Mouse (Mus musculus) thymus, adult 2 months (tissue): ENCODE results near the gene Irs4. TPM values are rescaled to one million over a fixed set of nuclear protein-coding genes. Genes with fewer than 3 reads are reported as not detected.

Experiments
- DNase-seq: peaks from one replicate; pipeline ENCODE4 v3.0.0; 2021
- H3K27ac ChIP-seq: fragments of 200-500 bp; 2 replicates; pipeline ENCODE4 v1.5.1; 2012; ENCODE audit warnings: low read length, control low read depth; ENCODE audit not compliant: control insufficient read depth, insufficient read depth
- H3K27me3 ChIP-seq: fragments of 200-500 bp; 2 replicates; pipeline ENCODE4 v1.6.1; 2012; ENCODE audit warnings: mild to moderate bottlenecking, low read length, moderate library complexity, mixed read lengths; ENCODE audit not compliant: control insufficient read depth, insufficient read depth
- H3K36me3 ChIP-seq: fragments of 200-500 bp; 2 replicates; pipeline ENCODE4 v1.6.1; 2012; ENCODE audit warnings: mild to moderate bottlenecking, low read length, moderate library complexity; ENCODE audit not compliant: control insufficient read depth, insufficient read depth
- H3K4me1 ChIP-seq: fragments of 200-500 bp; replicated peaks from 2 replicates; pipeline ENCODE4 v1.6.1; 2012; ENCODE audit warnings: low read length; ENCODE audit not compliant: control insufficient read depth, insufficient read depth
- H3K4me3 ChIP-seq: fragments of 200-500 bp; 2 replicates; pipeline ENCODE4 v1.5.1; 2012; ENCODE audit warnings: mild to moderate bottlenecking, low read length, control low read depth, moderate library complexity; ENCODE audit not compliant: control insufficient read depth, insufficient read depth
- CTCF ChIP-seq: fragments of 200-500 bp; IDR thresholded peaks from 2 replicates; pipeline ENCODE4 v1.5.1; 2012; ENCODE audit warnings: mild to moderate bottlenecking, control low read depth, low read length, moderate library complexity, borderline replicate concordance; ENCODE audit not compliant: control insufficient read depth, poor library complexity, insufficient read depth; ENCODE audit errors: extremely low read depth
- POLR2A ChIP-seq: fragments of 200-500 bp; IDR thresholded peaks from 2 replicates; pipeline ENCODE4 v1.6.1; 2012; ENCODE audit warnings: mild to moderate bottlenecking, low read length, control low read depth, moderate library complexity; ENCODE audit not compliant: control insufficient read depth, poor library complexity, insufficient read depth; ENCODE audit errors: extremely low read depth
- WGBS: fragments of 180-500 bp; shearing (Covaris S2); methylation state at CpG from one replicate; pipeline ENCODE4 v1.1.7; 2018; 5-methylcytosine and 5-hydroxymethylcytosine counted together
- polyA plus RNA-seq: library from polyadenylated mRNA; depleted of rRNA; stranded (reverse); fragments of >200 nt; gene quantifications from 2 replicates; pipeline ENCODE4 v1.2.3, GENCODE M21; 2012; rRNA removed

Gene Irs4
- polyA plus RNA-seq, result not detected in 2 replicates

DNA sequence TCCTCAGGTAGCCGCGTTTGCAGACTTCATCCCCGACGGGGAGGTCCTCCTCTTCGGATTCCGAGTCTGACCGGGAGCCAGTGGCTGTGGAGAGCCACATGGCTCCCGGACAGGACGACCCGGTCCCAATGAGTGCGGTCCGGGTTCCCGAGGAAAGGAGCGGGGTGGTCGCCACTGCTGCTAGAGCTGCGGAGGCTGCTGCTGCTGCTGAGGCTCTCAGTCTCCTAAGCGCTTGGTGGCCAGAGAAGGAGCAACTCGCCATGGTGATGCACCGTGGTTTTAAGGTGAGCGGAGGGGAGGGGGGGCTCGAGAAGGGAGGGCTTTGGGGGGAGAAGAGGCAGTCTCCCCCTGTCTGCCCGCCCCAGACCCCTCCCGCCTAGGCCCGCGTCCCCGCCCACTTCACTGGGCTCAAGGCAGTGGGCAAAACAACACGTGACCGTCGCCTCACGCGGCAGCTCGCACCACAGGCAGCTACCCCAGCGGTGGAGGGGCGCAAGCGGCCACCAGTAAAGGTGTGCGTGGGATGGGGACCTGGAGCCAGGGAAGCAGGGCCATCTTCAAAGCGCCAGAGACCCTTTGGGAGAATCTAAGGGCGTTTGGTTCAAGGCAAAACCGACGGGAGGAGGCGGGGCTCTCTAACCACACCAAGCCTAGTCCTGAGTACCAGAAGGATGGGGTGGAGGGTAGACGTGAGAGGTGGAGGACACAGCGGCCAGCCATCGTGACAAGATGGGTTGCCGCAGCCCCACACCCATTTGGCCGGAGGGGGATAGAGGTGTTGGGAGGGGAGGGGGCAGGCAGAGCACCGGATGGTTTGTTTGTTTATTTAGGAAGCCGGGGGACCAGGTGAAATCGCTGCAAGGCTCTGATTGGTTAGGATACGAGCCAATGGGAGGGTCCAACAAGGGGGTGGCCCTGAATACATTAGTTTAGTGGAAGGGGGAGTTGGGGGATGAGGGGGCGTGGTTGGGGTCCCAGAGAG is at the start of gene Irs4:
Irs4 (minus strand) TSS at position 327 of the 982 bp plus-strand sequence.
- DNase-seq, result no peak
- H3K4me1 ChIP-seq, result no peaks in the 10 kb centered on the region
- no peak within 1 kb of the TSS for H3K4me3 ChIP-seq
- TF ChIP-seq POLR2A (no peak), CTCF (no peak)
- 6% methylated on average over 41 of the region's 51 CpGs for WGBS
- H3K27me3 ChIP-seq, result no peaks in the 10 kb centered on the region; the same call in 1 of the 2 replicates
- no peaks in the 10 kb centered on the region for H3K36me3 ChIP-seq
- no peak within 1 kb of the TSS for H3K27ac ChIP-seq

DNA sequence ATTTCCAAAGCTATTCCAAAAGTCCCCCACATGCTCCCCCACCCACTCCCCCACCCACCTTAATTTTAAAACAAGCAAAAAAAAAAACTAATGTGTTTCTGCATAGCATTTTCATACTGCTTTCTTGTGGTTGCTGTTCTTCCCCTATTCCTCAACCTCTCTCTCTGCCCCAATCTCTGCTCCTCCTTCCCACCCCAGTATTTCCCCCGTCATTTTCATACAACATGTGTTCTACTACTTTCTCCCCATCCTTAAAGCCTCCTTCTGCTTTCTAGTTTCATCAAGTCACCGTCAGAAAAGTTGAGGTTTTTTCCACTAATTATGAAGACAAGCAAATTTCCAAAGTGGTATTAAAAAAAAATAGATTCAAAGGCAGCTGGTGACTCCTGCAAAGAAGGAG is 25.3 kb upstream of the Irs4 start:
- H3K4me3 ChIP-seq, result no peak overlapping the region
- no peaks in the 10 kb centered on the region for H3K36me3 ChIP-seq
- H3K4me1 ChIP-seq, result no peaks in the 10 kb centered on the region
- TF ChIP-seq POLR2A (no peak), CTCF (no peak)
- no peaks in the 10 kb centered on the region for H3K27me3 ChIP-seq
- no peak overlapping the region for H3K27ac ChIP-seq
- 54% methylated on average over 2 of the region's 2 CpGs for WGBS
- DNase-seq, result no peak

DNA sequence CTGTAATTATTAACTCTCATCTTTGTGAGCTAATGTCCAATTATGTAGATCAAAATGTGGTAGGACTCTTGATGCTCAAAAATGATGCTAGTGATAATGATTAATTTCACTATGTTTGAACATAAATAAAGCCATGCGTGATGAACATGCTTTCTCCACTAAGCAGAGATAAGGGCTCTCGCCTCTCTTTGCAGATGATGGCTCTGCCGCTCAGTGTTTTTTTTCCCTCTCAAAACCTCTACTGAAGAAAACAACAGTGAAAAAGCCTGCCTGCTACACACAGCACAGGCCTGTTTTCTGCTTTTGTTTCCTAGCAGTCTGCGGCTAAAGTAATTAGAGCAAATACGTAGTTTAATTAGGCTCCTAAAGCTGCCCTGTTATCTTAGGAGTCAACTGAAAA is 4.5 kb upstream of the Irs4 start:
- no peaks in the 10 kb centered on the region for H3K4me1 ChIP-seq
- no peak overlapping the region for H3K27ac ChIP-seq
- no peaks in the 10 kb centered on the region for H3K36me3 ChIP-seq
- H3K27me3 ChIP-seq, result no peaks in the 10 kb centered on the region; the same call in 1 of the 2 replicates
- H3K4me3 ChIP-seq, result no peak overlapping the region
- TF ChIP-seq POLR2A (no peak), CTCF (no peak)
- no peak for DNase-seq
- 94% methylated on average over 5 of the region's 5 CpGs for WGBS

DNA sequence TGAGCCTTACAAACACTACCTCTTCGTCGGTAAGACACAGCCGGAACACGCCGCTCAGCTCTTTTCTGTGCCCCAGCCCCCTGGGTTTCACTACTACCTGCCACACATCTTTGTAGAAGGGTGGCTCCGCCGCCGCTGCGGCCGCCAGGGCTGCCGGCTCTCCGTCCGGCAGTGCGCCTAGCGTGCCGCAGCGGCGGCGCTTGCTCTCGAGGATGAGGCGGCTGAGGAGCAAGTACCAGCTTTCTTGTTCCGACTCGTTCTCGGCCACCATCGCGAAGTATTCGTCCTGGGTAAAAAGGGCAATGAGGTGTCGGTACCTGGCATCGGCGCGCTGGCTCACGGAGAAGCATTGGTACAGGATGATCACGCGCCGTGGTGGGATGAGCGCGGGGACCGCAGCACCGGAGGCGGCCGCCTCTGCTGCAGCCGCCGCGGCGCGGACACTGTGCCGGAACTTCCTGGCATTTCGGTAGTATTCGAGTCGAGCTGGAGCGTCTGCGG is 622 bp downstream of the Irs4 start:
- no peak for TF ChIP-seq CTCF
- TF ChIP-seq POLR2A, result no peak
- WGBS, result 3% methylated on average over 36 of the region's 52 CpGs
- Histone ChIP-seq H3K36me3 (no peaks in the 10 kb centered on the region), H3K4me1 (no peaks in the 10 kb centered on the region), H3K27ac (no peak overlapping the region), H3K27me3 (no peaks in the 10 kb centered on the region; the same call in 1 of the 2 replicates), H3K4me3 (no peak overlapping the region)
- no peak for DNase-seq

DNA sequence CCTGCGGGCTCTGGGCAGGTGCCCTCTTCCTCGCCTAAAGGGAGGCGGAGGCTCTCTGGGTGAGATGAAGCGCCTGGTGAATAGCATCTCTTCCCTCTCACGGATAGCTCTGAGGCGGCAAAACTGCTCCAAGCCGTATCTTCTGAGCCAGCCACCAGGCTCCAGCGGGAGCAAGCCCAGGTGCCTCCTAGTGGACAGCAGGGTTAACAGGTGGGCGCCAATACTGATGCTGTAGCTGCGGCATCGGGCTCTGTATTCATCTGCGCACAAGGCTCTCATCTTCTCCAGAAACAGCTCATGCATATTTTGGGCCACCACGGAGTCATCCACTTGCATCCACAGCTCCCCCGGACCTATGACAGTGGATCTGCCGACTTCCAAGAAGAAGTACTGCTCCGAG is 1.1 kb downstream of the Irs4 start:
- H3K27me3 ChIP-seq, result no peaks in the 10 kb centered on the region; the same call in 1 of the 2 replicates
- TF ChIP-seq POLR2A (no peak), CTCF (no peak)
- H3K27ac ChIP-seq, result no peak overlapping the region
- H3K36me3 ChIP-seq, result no peaks in the 10 kb centered on the region
- no peaks in the 10 kb centered on the region for H3K4me1 ChIP-seq
- no peak overlapping the region for H3K4me3 ChIP-seq
- WGBS, result 9% methylated on average over 13 of the region's 16 CpGs
- DNase-seq, result no peak

DNA sequence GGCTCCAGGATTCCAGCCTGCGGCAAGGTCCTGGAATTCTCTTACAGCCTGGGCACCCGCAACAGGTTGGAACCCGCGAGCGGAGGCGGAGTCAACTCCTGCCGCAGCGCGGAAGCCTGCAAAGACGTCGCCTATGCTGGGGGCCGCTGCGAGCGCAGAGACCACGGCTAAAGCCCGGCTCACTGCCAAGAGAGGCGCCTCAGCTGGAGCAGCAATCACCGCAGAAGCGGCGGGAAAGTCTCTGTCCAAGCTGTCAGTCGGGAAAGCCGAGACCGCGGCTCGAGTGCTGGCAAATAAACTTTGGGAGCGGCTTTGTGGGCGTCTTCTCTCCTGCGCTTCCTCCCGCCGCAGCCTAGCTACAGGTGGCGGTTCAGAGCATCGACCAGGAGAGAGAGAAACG is 3.3 kb downstream of the Irs4 start:
- WGBS, result 5% methylated on average over 33 of the region's 33 CpGs
- H3K4me3 ChIP-seq, result no peak overlapping the region
- TF ChIP-seq CTCF, result no peak
- no peak for TF ChIP-seq POLR2A
- no peak overlapping the region for H3K27ac ChIP-seq
- H3K36me3 ChIP-seq, result no peaks in the 10 kb centered on the region
- DNase-seq, result no peak
- no peaks in the 10 kb centered on the region for H3K4me1 ChIP-seq
- no peaks in the 10 kb centered on the region; the same call in 1 of the 2 replicates for H3K27me3 ChIP-seq

Other genes starting within 250 kb of the Irs4 start
- 1.3 and 1.4 TPM in 2 replicates for gene Col4a5, start 249.9 kb downstream of the Irs4 start, polyA plus RNA-seq
- not detected in 2 replicates for gene Gm15294, start 150.0 kb upstream of the Irs4 start, polyA plus RNA-seq